ENCODE assay signal across 27 mouse cellular contexts in genomic region chr11:17546286-17546685, GRCm38 (mm10).
DNase-seq lines count a peak whose midpoint lies in the region; ATAC-seq and TF ChIP-seq lines count a peak whose summit lies in the region.
"Had no signal": no experiment of that assay in that cellular context is flagged by ENCODE, and none has a peak within 500 bp of the region (broad histone marks: within the 10 kb centered on the region; RNA-seq: fewer than 3 reads in every experiment).

No protein-coding gene starts in this region.

- no peaks in the 10 kb centered on the region for H3K36me3 ChIP-seq in kidney, postnatal 0 days (ENCODE audit: insufficient read depth, low read length)
- no peaks in the 10 kb centered on the region for H3K36me3 ChIP-seq in kidney, embryonic 14.5 days (ENCODE audit: control insufficient read depth, insufficient read depth, low read length)
- no peaks in the 10 kb centered on the region for H3K36me3 ChIP-seq in kidney, embryonic 16.5 days (ENCODE audit: insufficient read depth, low read length)
- H3K36me3 ChIP-seq: embryonic facial prominence, embryonic 10.5 days; embryonic facial prominence, embryonic 13.5 days; forebrain, embryonic 12.5 days; forebrain, embryonic 15.5 days; heart, embryonic 12.5 days; heart, embryonic 15.5 days; hindbrain, embryonic 10.5 days; hindbrain, embryonic 13.5 days had no signal

- no peak overlapping the region for H3K4me3 ChIP-seq in kidney, postnatal 0 days (replicated peaks; ENCODE audit: low read depth, low read length)
- H3K4me3 ChIP-seq in kidney, embryonic 14.5 days (ENCODE audit: low read length): no peak overlapping the region
- no peak overlapping the region for H3K4me3 ChIP-seq in kidney, embryonic 16.5 days (ENCODE audit: low read length)
- H3K4me3 ChIP-seq: embryonic facial prominence, embryonic 10.5 days; embryonic facial prominence, embryonic 13.5 days; erythroblast, embryonic 14.5 days; forebrain, embryonic 12.5 days; forebrain, embryonic 15.5 days; heart, embryonic 12.5 days; heart, embryonic 15.5 days; hindbrain, embryonic 10.5 days; hindbrain, embryonic 13.5 days had no signal

- no peak overlapping the region for H3K4me2 ChIP-seq in kidney, postnatal 0 days (ENCODE audit: low read length)
- H3K4me2 ChIP-seq in kidney, embryonic 14.5 days (replicated peaks; ENCODE audit: low read depth, low read length): no peak overlapping the region
- H3K4me2 ChIP-seq in kidney, embryonic 16.5 days (replicated peaks; ENCODE audit: low read depth, low read length): no peak overlapping the region
- H3K4me2 ChIP-seq: embryonic facial prominence, embryonic 13.5 days; forebrain, embryonic 12.5 days; forebrain, embryonic 15.5 days; heart, embryonic 12.5 days; heart, embryonic 15.5 days; hindbrain, embryonic 13.5 days had no signal

- no peaks in the 10 kb centered on the region for H3K4me1 ChIP-seq in kidney, postnatal 0 days (replicated peaks; ENCODE audit: insufficient read depth, low read length)
- H3K4me1 ChIP-seq in kidney, embryonic 14.5 days (ENCODE audit: control insufficient read depth, insufficient read depth, low read length): no peaks in the 10 kb centered on the region
- H3K4me1 ChIP-seq in kidney, embryonic 16.5 days (ENCODE audit: insufficient read depth, low read length): 0 out of 2 replicates have a peak, but pooled peaks cover 3% of the 10 kb centered on the region
- H3K4me1 ChIP-seq: embryonic facial prominence, embryonic 10.5 days; embryonic facial prominence, embryonic 13.5 days; forebrain, embryonic 12.5 days; forebrain, embryonic 15.5 days; heart, embryonic 12.5 days; heart, embryonic 15.5 days; hindbrain, embryonic 10.5 days; hindbrain, embryonic 13.5 days had no signal

- H3K9me3 ChIP-seq in kidney, postnatal 0 days (replicated peaks; ENCODE audit: low read length): no peaks in the 10 kb centered on the region
- no peaks in the 10 kb centered on the region for H3K9me3 ChIP-seq in kidney, embryonic 14.5 days (ENCODE audit: control insufficient read depth, low read length)
- H3K9me3 ChIP-seq in kidney, embryonic 16.5 days (ENCODE audit: low read length): no peaks in the 10 kb centered on the region
- H3K9me3 ChIP-seq: embryonic facial prominence, embryonic 10.5 days; embryonic facial prominence, embryonic 13.5 days; forebrain, embryonic 12.5 days; forebrain, embryonic 15.5 days; heart, embryonic 15.5 days; hindbrain, embryonic 10.5 days; hindbrain, embryonic 13.5 days had no signal

- no peaks in the 10 kb centered on the region for H3K27me3 ChIP-seq in kidney, postnatal 0 days (ENCODE audit: insufficient read depth, low read length)
- H3K27me3 ChIP-seq in kidney, embryonic 14.5 days (ENCODE audit: control insufficient read depth, insufficient read depth, low read length): no peaks in the 10 kb centered on the region
- H3K27me3 ChIP-seq in kidney, embryonic 16.5 days (ENCODE audit: insufficient read depth, low read length): no peaks in the 10 kb centered on the region
- H3K27me3 ChIP-seq: embryonic facial prominence, embryonic 13.5 days; forebrain, embryonic 12.5 days; forebrain, embryonic 15.5 days; heart, embryonic 12.5 days; heart, embryonic 15.5 days; hindbrain, embryonic 13.5 days had no signal

- no peak overlapping the region for H3K27ac ChIP-seq in kidney, postnatal 0 days
- no peak overlapping the region for H3K27ac ChIP-seq in kidney, embryonic 14.5 days (ENCODE audit: low read depth, low read length)
- no peak overlapping the region for H3K27ac ChIP-seq in kidney, embryonic 16.5 days (ENCODE audit: low read length)
- H3K27ac ChIP-seq: embryonic facial prominence, embryonic 10.5 days; embryonic facial prominence, embryonic 13.5 days; forebrain, embryonic 12.5 days; forebrain, embryonic 15.5 days; heart, embryonic 15.5 days; hindbrain, embryonic 10.5 days; hindbrain, embryonic 13.5 days had no signal

- no peak overlapping the region for H3K9ac ChIP-seq in kidney, postnatal 0 days (ENCODE audit: low read depth, low read length)
- no peak overlapping the region for H3K9ac ChIP-seq in kidney, embryonic 14.5 days (ENCODE audit: low read depth, low read length)
- no peak overlapping the region for H3K9ac ChIP-seq in kidney, embryonic 16.5 days (replicated peaks; ENCODE audit: low read length)
- H3K9ac ChIP-seq: embryonic facial prominence, embryonic 13.5 days; forebrain, embryonic 12.5 days; forebrain, embryonic 15.5 days; heart, embryonic 12.5 days; heart, embryonic 15.5 days; hindbrain, embryonic 13.5 days had no signal

- no peak for TF ChIP-seq CTCF in kidney, postnatal 0 days (IDR thresholded peaks at IDR 0.05; ENCODE audit: low read depth)

- DNase-seq in heart, adult 11 months: peak; percentile 40
- no peak for DNase-seq in heart, adult 9 months (ENCODE audit: low spot score in 2 of 2)
- peak; percentile 67 for DNase-seq in kidney, postnatal 0 days (ENCODE audit: low spot score)
- DNase-seq in kidney, postnatal 36 days: peak; percentile 7 to 9
- DNase-seq in kidney, postnatal 4 days: peak; percentile 34 to 50
- DNase-seq: adrenal gland, adult 8-10 months; adrenal gland, postnatal 25 days; cerebellum, adult 11-12 months; cerebellum, adult 8-10 months; cerebellum, postnatal 10 days; cerebellum, postnatal 36 days; embryo, embryonic 11 days; gastrocnemius, postnatal 36 days; heart, postnatal 10 days; heart, postnatal 36 days had no signal

- ATAC-seq in kidney, postnatal 0 days (replicated peaks; ENCODE audit: low FRiP score, low read depth): no peak
- no peak for ATAC-seq in kidney, embryonic 14.5 days (ENCODE audit: low FRiP score, low TSS enrichment)
- ATAC-seq in kidney, embryonic 16.5 days (ENCODE audit: low FRiP score, low TSS enrichment): no peak
- ATAC-seq: activated CD4-positive, CD25-positive, alpha-beta regulatory T cell, adult 4 months; forebrain, embryonic 15.5 days had no signal

Comparison
In these comparisons a context has a peak if more than half of its experiments do, and no peak if none do; other contexts are left out.
1. DNase-seq: peak in heart, adult 11 months (single experiment), kidney, postnatal 0 days (single experiment), kidney, postnatal 36 days (2 of 2) and kidney, postnatal 4 days (2 of 2); none in heart, adult 9 months (0 of 2).